Mouse (Mus musculus) megakaryocyte, embryonic 14.5 days (primary cell): ENCODE measurements around the gene Syngr3. TPM values are rescaled to one million over a fixed set of nuclear protein-coding genes. Genes with fewer than 3 reads are reported as not detected.
"Not testable (repeated sequence)": the region's sequence is repeated elsewhere in the genome, so short reads cannot be mapped to it uniquely, and the experiment has no call there.

ENCODE experiments used
- H3K27me3 ChIP-seq: replicated peaks from 2 replicates; pipeline ENCODE3; 2012; ENCODE audit warnings: inconsistent platforms
- H3K36me3 ChIP-seq: replicated peaks from 2 replicates; pipeline ENCODE3; 2012; ENCODE audit warnings: low read length, inconsistent platforms, mixed read lengths
- H3K4me1 ChIP-seq: 2 replicates; pipeline ENCODE4 v1.6.1; 2012; ENCODE audit warnings: inconsistent platforms
- H3K4me3 ChIP-seq: replicated peaks from 2 replicates; pipeline ENCODE3; 2012; ENCODE audit warnings: moderate library complexity, mild to moderate bottlenecking, inconsistent platforms
- H3K9me3 ChIP-seq: 2 replicates; pipeline ENCODE4 v1.6.1; 2012; ENCODE audit warnings: inconsistent platforms
- FLI1 ChIP-seq: IDR thresholded peaks from 2 replicates; pipeline ENCODE4 v1.6.1; 2012; ENCODE audit warnings: low read length, inconsistent platforms, mixed read lengths
- GATA1 ChIP-seq: IDR thresholded peaks from 3 replicates; pipeline ENCODE4 v1.6.1; 2012; ENCODE audit warnings: mixed read lengths, low read length, inconsistent platforms, borderline replicate concordance
- polyA plus RNA-seq: library from polyadenylated mRNA; stranded (reverse); fragments of >175 nt; gene quantifications from 2 replicates; pipeline ENCODE4 v1.2.3, GENCODE M21; 2012; ENCODE audit warnings: low replicate concordance; ENCODE audit not compliant: insufficient read depth

Syngr3 gene
- polyA plus RNA-seq, 1 experiment = 0.04 TPM

GRCm38 (mm10) chr17:24719494-24720222, 29.9 kb upstream of the Syngr3 start:
- peaks cover 45% of the 10 kb centered on the region for H3K4me1 ChIP-seq
- no peaks in the 10 kb centered on the region for H3K27me3 ChIP-seq
- peaks cover 52% of the 10 kb centered on the region for H3K36me3 ChIP-seq
- no peak for TF ChIP-seq FLI1
- no peak for TF ChIP-seq GATA1
- H3K4me3 ChIP-seq = peak overlapping the region; percentile 93
- H3K9me3 ChIP-seq = no peaks in the 10 kb centered on the region

- Histone ChIP-seq H3K4me1 (peaks cover 41% of the 10 kb centered on the region), H3K36me3 (peaks cover 52% of the 10 kb centered on the region), H3K4me3 (peak overlapping the region; percentile 70)
- H3K27me3 ChIP-seq, H3K9me3 ChIP-seq: not testable (repeated sequence)
These were observed 29.2 kb upstream of the Syngr3 start for GRCm38 (mm10) chr17:24718938-24719337.

GRCm38 (mm10) chr17:24717943-24718342, 28.2 kb upstream of the Syngr3 start, which contains the start of the genes Rnf151 and Rps2:
TSS of gene Rnf151 (minus strand) at chr17:24718063.
TSS of gene Rps2 (plus strand) at chr17:24718116.
- no peaks in the 10 kb centered on the region for H3K9me3 ChIP-seq
- no peaks in the 10 kb centered on the region for H3K27me3 ChIP-seq
- H3K4me3 ChIP-seq = peak within 1 kb of the TSS; percentile 70
- TF ChIP-seq FLI1 = no peak
- TF ChIP-seq GATA1 = no peak
- H3K36me3 ChIP-seq = peaks cover 52% of the 10 kb centered on the region
- H3K4me1 ChIP-seq = peaks cover 32% of the 10 kb centered on the region

GRCm38 (mm10) chr17:24716166-24716682, 26.5 kb upstream of the Syngr3 start:
- H3K36me3 ChIP-seq = peaks cover 38% of the 10 kb centered on the region
- H3K27me3 ChIP-seq = no peaks in the 10 kb centered on the region
- peak overlapping the region; percentile 50 for H3K4me3 ChIP-seq
- H3K9me3 ChIP-seq = no peaks in the 10 kb centered on the region
- H3K4me1 ChIP-seq = peaks cover 15% of the 10 kb centered on the region
- no peak for TF ChIP-seq GATA1
- TF ChIP-seq FLI1 = no peak

- H3K4me3 ChIP-seq = no peak overlapping the region
- peaks cover 11% of the 10 kb centered on the region for H3K4me1 ChIP-seq
- no peak for TF ChIP-seq FLI1
- TF ChIP-seq GATA1 = no peak
- peaks cover 33% of the 10 kb centered on the region for H3K36me3 ChIP-seq
- no peaks in the 10 kb centered on the region for H3K27me3 ChIP-seq
- no peaks in the 10 kb centered on the region for H3K9me3 ChIP-seq
These were observed 25.8 kb upstream of the Syngr3 start for GRCm38 (mm10) chr17:24715556-24715955.

- no peaks in the 10 kb centered on the region for H3K27me3 ChIP-seq
- no peaks in the 10 kb centered on the region for H3K9me3 ChIP-seq
- TF ChIP-seq GATA1 = no peak
- TF ChIP-seq FLI1 = no peak
- H3K4me1 ChIP-seq = peaks cover 26% of the 10 kb centered on the region
- peaks cover 21% of the 10 kb centered on the region for H3K36me3 ChIP-seq
- H3K4me3 ChIP-seq = peak overlapping the region; percentile 73
These were observed 18.9 kb upstream of the Syngr3 start for GRCm38 (mm10) chr17:24708646-24709045.

GRCm38 (mm10) chr17:24707801-24708425, 18.2 kb upstream of the Syngr3 start:
- TF ChIP-seq GATA1 (no peak), FLI1 (no peak)
- Histone ChIP-seq H3K36me3 (peaks cover 23% of the 10 kb centered on the region), H3K4me3 (peak overlapping the region; percentile 97), H3K4me1 (peaks cover 26% of the 10 kb centered on the region), H3K27me3 (no peaks in the 10 kb centered on the region), H3K9me3 (no peaks in the 10 kb centered on the region)

GRCm38 (mm10) chr17:24706982-24707800, 17.4 kb upstream of the Syngr3 start, which contains the start of gene Tbl3:
TSS of gene Tbl3 (minus strand) at chr17:24707660.
- TF ChIP-seq FLI1 = no peak
- TF ChIP-seq GATA1 = no peak
- Histone ChIP-seq H3K4me1 (peaks cover 26% of the 10 kb centered on the region), H3K4me3 (peak within 1 kb of the TSS; percentile 97), H3K9me3 (no peaks in the 10 kb centered on the region), H3K27me3 (no peaks in the 10 kb centered on the region), H3K36me3 (peaks cover 29% of the 10 kb centered on the region)

GRCm38 (mm10) chr17:24705821-24706220, 16.1 kb upstream of the Syngr3 start:
- H3K4me1 ChIP-seq = peaks cover 26% of the 10 kb centered on the region
- TF ChIP-seq FLI1 = no peak
- TF ChIP-seq GATA1 = no peak
- H3K27me3 ChIP-seq = no peaks in the 10 kb centered on the region
- H3K9me3 ChIP-seq = no peaks in the 10 kb centered on the region
- no peak overlapping the region for H3K4me3 ChIP-seq
- peaks cover 43% of the 10 kb centered on the region for H3K36me3 ChIP-seq
